Mouse (Mus musculus) G1E (cell line): ENCODE results near the gene Esr2. TPM values are rescaled to one million over a fixed set of nuclear protein-coding genes. Genes with fewer than 3 reads are reported as not detected.

Source experiments
- ATAC-seq: 2 replicates; pipeline ENCODE4 v1.8.0; 2016; ENCODE audit warnings: mild to moderate bottlenecking; ENCODE audit not compliant: insufficient number of reproducible peaks, poor library complexity, low FRiP score, severe bottlenecking; ENCODE audit errors: extremely low read depth
- DNase-seq: peaks from one replicate; pipeline ENCODE4 v3.0.0; 2012; ENCODE audit warnings: low spot score
- H3K27me3 ChIP-seq: 2 replicates; pipeline ENCODE4 v1.6.1; 2012; ENCODE audit warnings: mild to moderate bottlenecking, low read length, inconsistent platforms; ENCODE audit not compliant: insufficient read depth
- H3K36me3 ChIP-seq: replicated peaks from 2 replicates; pipeline ENCODE3; 2012; ENCODE audit warnings: mild to moderate bottlenecking, inconsistent platforms
- H3K4me1 ChIP-seq: 2 replicates; pipeline ENCODE4 v1.6.1; 2012; ENCODE audit warnings: low read depth, low read length, inconsistent platforms, mixed read lengths; ENCODE audit not compliant: insufficient read depth
- H3K4me3 ChIP-seq: 2 replicates; pipeline ENCODE4 v1.5.1; 2012; ENCODE audit warnings: low read depth, mild to moderate bottlenecking, inconsistent platforms, low read length, moderate library complexity, mixed read lengths
- H3K9me3 ChIP-seq: replicated peaks from 2 replicates; pipeline ENCODE4 v1.6.1; 2012; ENCODE audit warnings: inconsistent platforms
- CTCF ChIP-seq: IDR thresholded peaks from 2 replicates; pipeline ENCODE4 v1.5.1; 2012; ENCODE audit warnings: low read depth, low read length, inconsistent platforms, mixed read lengths
- GATA1 ChIP-seq: IDR thresholded peaks from 2 replicates; pipeline ENCODE4 v1.6.1; 2012; ENCODE audit warnings: borderline replicate concordance, low read length, inconsistent platforms, mixed read lengths
- GATA2 ChIP-seq: IDR thresholded peaks from 2 replicates; pipeline ENCODE4 v1.6.1; 2012; ENCODE audit warnings: low read depth, low read length, inconsistent platforms, borderline replicate concordance
- POLR2AphosphoS5 ChIP-seq: IDR thresholded peaks from 2 replicates; pipeline ENCODE4 v1.6.1; 2012; ENCODE audit warnings: low read depth, low read length, inconsistent platforms; ENCODE audit not compliant: insufficient replicate concordance
- TAL1 ChIP-seq: conservative IDR thresholded peaks from 2 replicates; pipeline ENCODE4 v1.6.1; 2012; ENCODE audit warnings: low read depth, low read length, inconsistent platforms, mixed read lengths
- polyA plus RNA-seq: library from polyadenylated mRNA; stranded (reverse); fragments of >175 nt; gene quantifications from 2 replicates; pipeline ENCODE4 v1.2.3, GENCODE M21; 2012
- total RNA-seq, 2 experiments: library from RNA; stranded (forward) in 1 of 2; stranded (reverse) in 1 of 2; fragments of 200-1000 nt in 1 of 2; fragments of >200 nt in 1 of 2; fragmentation: Nextera tagmentation in 1 of 2; gene quantifications; 2 replicates each; pipeline ENCODE4 v1.2.3; 2014 to 2017

The Esr2 gene
- total and polyA plus RNA-seq, 3 experiments: 0.05 TPM; not detected in 2

DNA sequence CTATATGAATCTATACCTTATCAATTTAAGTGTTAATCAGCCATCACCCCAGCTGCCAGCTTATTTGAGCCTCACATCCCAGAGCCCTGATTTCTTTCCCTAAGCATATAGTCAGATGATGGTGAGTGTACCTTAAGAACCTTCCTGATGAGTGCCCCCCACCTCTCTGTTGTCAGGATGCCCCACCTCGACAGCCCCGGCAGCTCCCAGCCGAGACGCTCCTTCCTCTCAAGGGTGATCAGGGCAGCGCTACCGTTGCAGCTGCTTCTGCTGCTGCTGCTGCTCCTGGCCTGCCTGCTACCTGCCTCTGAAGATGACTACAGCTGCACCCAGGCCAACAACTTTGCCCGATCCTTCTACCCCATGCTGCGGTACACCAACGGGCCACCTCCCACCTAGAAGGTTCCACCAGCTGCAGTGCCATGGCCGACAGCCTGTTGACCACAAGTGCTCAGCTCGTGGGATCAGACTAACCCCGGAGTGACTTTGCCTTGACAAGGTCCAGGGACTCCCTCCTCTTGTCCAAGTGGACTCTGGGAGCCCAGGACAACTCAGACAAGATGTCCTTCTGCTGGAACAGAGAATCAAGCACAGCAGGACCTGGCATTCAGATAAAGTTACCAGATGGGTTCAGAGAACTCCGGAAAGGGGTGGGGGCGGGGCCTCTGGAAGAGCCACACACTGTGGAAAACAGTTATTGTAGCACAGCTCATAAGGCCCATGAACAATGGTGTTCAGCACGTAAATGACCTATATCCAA, 67.2 kb downstream of the Esr2 start:
- no peaks in the 10 kb centered on the region for H3K4me1 ChIP-seq

DNA sequence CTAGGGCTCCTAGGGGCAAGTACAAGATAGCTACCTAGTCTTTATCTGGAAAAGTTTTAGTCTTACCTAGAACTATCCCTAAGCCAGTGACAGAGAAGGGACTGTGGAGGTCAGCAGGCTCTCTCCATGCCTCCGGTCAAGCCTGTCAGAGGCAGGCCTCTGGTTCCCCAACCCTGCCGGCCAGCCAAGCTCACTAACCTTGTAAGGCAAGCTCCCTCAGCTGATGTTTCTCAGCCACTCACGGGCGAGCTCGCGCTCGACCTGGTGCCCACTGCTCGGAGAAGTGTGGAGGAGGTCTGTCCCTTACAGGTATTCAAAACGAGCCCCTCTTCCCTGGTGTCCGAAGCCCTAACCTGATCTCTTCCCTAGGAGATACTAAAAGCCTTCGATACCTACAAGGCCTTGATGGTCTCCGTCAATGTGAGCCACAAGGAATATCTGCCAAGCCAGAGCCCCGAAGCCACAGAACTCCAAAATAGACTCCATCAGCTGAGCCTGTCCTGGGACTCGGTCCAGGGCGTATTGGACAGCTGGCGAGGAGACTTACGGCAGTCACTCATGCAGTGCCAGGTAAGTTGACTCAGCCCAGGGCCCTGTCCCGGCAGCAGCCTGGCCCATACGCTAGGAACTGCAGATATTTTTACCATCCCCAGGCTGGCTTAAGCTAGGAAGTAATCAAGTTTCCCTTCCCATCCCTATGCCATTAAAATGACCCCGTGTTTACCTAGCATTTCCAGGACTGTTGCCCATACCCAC, 72.3 kb downstream of the Esr2 start:
- H3K4me1 ChIP-seq: no peaks in the 10 kb centered on the region

More for the DNA sequence above, 67.2 kb downstream of the Esr2 start:
- Histone ChIP-seq H3K4me3 (no peak overlapping the region), H3K27me3 (peaks cover 18% of the 10 kb centered on the region), H3K36me3 (no peaks in the 10 kb centered on the region), H3K9me3 (no peaks in the 10 kb centered on the region)
- ATAC-seq: no peak
- no peak for DNase-seq
- TF ChIP-seq POLR2AphosphoS5 (no peak), TAL1 (no peak), CTCF (no peak), GATA2 (no peak), GATA1 (no peak)

DNA sequence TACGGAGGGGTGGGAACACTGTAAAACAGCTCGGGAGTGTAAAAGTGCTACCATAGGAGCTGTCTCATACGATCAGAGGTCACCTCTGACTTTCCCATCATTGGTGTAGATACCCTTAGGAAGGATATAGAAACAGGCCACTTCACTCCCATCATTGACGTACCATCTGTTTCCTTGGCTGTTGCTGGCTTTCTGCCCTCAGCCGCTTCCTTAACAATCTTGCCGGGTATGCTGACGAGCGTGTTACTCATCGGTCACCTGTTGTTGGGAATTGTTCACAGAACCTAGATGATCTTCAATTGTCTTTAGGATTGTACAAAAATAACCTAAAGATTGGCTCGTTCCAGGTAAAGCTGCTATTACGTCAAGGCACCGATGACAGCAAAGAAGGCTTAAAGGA, 74.4 kb downstream of the Esr2 start:
- ATAC-seq (no peak), DNase-seq (no peak)
- Histone ChIP-seq H3K9me3 (no peaks in the 10 kb centered on the region), H3K27me3 (peaks cover 17% of the 10 kb centered on the region; the same call in 1 of the 2 replicates), H3K4me1 (no peaks in the 10 kb centered on the region), H3K4me3 (no peak overlapping the region), H3K36me3 (no peaks in the 10 kb centered on the region)
- no peak for TF ChIP-seq CTCF
- no peak for TF ChIP-seq POLR2AphosphoS5
- no peak for TF ChIP-seq GATA2
- TF ChIP-seq GATA1: no peak
- no peak for TF ChIP-seq TAL1

More for the DNA sequence above, 72.3 kb downstream of the Esr2 start:
- peaks cover 19% of the 10 kb centered on the region; the same call in 1 of the 2 replicates for H3K27me3 ChIP-seq
- ATAC-seq (no peak), DNase-seq (no peak)
- H3K4me3 ChIP-seq: no peak overlapping the region
- H3K9me3 ChIP-seq: no peaks in the 10 kb centered on the region
- TF ChIP-seq GATA2 (no peak), TAL1 (no peak), POLR2AphosphoS5 (no peak), GATA1 (no peak), CTCF (no peak)
- H3K36me3 ChIP-seq: no peaks in the 10 kb centered on the region

DNA sequence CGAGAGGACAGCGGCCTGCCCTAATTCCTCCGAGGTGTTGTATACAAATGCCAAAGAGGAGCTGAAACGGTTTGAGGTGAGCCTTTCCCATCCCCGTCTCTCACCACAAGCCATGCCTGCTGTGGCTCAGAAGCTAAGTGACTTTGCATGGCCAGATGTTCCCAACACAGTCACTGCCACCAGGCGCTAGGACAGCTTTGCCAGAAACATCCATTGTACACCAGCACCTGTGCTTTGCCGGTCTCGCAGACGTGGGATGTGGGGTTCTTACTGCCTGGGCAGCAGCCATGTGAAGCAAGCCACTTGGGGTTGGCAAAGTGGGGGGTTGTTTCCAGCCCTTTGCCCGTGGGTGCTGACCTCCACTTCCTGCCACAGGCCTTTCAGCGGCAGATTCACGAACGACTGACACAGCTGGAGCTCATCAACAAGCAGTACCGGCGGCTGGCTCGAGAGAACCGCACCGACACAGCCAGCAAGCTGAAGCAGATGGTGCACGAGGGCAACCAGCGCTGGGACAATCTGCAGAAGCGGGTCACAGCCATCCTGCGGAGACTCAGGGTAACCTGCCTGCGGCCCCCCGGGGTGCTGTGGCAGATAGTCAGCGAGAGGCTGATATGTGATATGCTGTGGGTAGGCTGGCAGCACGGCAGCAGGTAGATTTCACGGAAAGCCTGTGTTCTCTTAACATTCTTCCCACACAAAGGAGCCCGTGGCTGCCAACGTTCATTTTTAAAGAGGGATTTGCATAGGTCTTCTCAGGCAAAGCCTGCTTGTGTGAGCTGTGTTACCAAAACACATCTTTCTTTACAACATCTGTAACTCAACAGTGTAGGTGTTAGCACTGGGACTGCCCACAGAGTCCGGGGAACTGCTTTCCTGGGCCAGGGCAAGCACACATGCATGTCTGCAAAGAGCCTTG, 81.7 kb downstream of the Esr2 start:
- ATAC-seq (no peak), DNase-seq (no peak)
- no peak for TF ChIP-seq TAL1
- no peak for TF ChIP-seq GATA2
- no peaks in the 10 kb centered on the region for H3K9me3 ChIP-seq
- no peak overlapping the region for H3K4me3 ChIP-seq
- peaks cover 10% of the 10 kb centered on the region; the same call in 1 of the 2 replicates for H3K27me3 ChIP-seq
- no peaks in the 10 kb centered on the region for H3K36me3 ChIP-seq
- H3K4me1 ChIP-seq: no peaks in the 10 kb centered on the region

DNA sequence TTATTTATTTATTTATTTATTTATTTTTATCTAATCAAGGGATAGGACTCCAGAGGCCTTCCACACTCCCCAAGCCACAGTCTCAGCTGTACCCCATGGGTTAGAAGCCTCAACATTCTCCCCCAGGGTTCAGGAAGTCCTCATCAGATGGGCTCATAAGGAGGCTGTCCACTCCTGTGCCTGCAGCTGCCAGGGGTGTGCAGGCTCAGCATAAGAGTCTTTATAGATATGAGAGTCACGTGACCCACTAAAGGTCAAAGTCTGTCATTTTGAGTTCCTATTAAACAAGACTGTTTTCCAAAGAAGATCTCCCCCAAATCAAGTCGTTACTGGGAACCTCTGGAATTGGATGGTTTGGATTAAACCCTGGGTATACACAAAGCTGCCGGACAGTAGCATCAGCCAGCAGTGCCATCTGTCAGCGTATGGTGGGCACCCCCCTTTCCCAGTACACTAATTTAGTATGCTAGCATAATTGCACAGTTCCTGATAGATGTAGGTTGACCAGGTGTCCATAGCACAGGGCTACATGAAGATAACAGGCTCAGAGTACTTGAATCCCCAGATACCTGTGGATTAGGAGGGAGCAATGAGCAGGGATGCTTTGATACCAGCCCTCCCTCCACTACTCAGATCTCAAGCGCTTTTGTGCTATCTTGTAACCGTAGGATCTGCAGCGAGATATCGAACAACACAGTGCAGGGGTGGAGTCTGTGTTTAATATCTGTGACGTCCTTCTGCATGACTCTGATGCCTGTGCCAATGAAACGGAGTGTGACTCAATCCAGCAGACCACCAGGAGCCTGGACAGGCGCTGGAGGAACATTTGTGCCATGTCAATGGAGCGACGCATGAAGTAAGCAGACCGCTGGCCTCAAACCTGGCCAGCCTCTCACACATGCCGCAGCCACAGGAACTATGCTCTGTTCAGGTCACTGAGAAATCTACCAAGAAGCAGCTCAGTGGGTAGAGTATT, 83.2 kb downstream of the Esr2 start:
- ATAC-seq: no peak
- H3K27me3 ChIP-seq: peaks cover 6% of the 10 kb centered on the region; the same call in 1 of the 2 replicates
- no peak for TF ChIP-seq CTCF
- TF ChIP-seq TAL1: no peak
- no peak for DNase-seq
- no peak overlapping the region for H3K4me3 ChIP-seq
- H3K9me3 ChIP-seq: no peaks in the 10 kb centered on the region
- no peaks in the 10 kb centered on the region for H3K36me3 ChIP-seq
- no peaks in the 10 kb centered on the region for H3K4me1 ChIP-seq
